In genomic region chr6:99101489-99101908, GRCm38 (mm10) we compare ENCODE assay signal across 8 mouse cellular contexts.
DNase-seq lines count a peak whose midpoint lies in the region; ATAC-seq and TF ChIP-seq lines count a peak whose summit lies in the region.

No protein-coding gene starts in this region.

- H3K9ac ChIP-seq in embryonic facial prominence, embryonic 14.5 days (ENCODE audit: low read depth, low read length): peak overlapping the region; percentile 15; the same call in 1 of the 2 replicates
- H3K9ac ChIP-seq in intestine, embryonic 16.5 days (ENCODE audit: low read depth, low read length): peak overlapping the region; percentile 30
- H3K9ac ChIP-seq in lung, embryonic 14.5 days: no peak overlapping the region

- ATAC-seq in embryonic facial prominence, embryonic 14.5 days (ENCODE audit: low read depth): peak; percentile 58
- peak; percentile 39 for ATAC-seq in intestine, embryonic 16.5 days
- ATAC-seq in lung, embryonic 14.5 days (ENCODE audit: insufficient read depth): peak; percentile 62

- 0 out of 2 replicates have a peak, but pooled peaks cover 6% of the 10 kb centered on the region for H3K27me3 ChIP-seq in embryonic facial prominence, embryonic 14.5 days (replicated peaks; ENCODE audit: control insufficient read depth, insufficient read depth, low read length)
- no peaks in the 10 kb centered on the region for H3K27me3 ChIP-seq in intestine, embryonic 16.5 days (replicated peaks; ENCODE audit: control insufficient read depth, insufficient read depth, low read length)
- no peaks in the 10 kb centered on the region for H3K27me3 ChIP-seq in lung, embryonic 14.5 days (ENCODE audit: insufficient read depth, low read length)

- 8% methylated on average over 6 of the region's 6 CpGs for WGBS in embryonic facial prominence, embryonic 14.5 days
- WGBS in intestine, embryonic 16.5 days: 12% methylated on average over 6 of the region's 6 CpGs
- WGBS in lung, embryonic 14.5 days: 6% methylated on average over 6 of the region's 6 CpGs

- H3K4me3 ChIP-seq in embryonic facial prominence, embryonic 14.5 days (ENCODE audit: low read depth, low read length): no peak overlapping the region
- 0 out of 2 replicates have a peak overlapping the region, but pooled peaks have one; percentile 4 for H3K4me3 ChIP-seq in intestine, embryonic 16.5 days (ENCODE audit: low read length)
- H3K4me3 ChIP-seq in lung, embryonic 14.5 days (ENCODE audit: low read depth, low read length): no peak overlapping the region

- no peak overlapping the region for H3K27ac ChIP-seq in embryonic facial prominence, embryonic 14.5 days (replicated peaks; ENCODE audit: low read depth, low read length)
- H3K27ac ChIP-seq in intestine, embryonic 16.5 days (ENCODE audit: low read length): peak overlapping the region; percentile 64
- peak overlapping the region; percentile 87 for H3K27ac ChIP-seq in lung, embryonic 14.5 days (ENCODE audit: low read depth)

- peaks cover 6% of the 10 kb centered on the region for H3K4me1 ChIP-seq in embryonic facial prominence, embryonic 14.5 days (ENCODE audit: control insufficient read depth, insufficient read depth, low read length)
- H3K4me1 ChIP-seq in intestine, embryonic 16.5 days (ENCODE audit: control insufficient read depth, insufficient read depth, low read length): peaks cover 44% of the 10 kb centered on the region
- peaks cover 31% of the 10 kb centered on the region for H3K4me1 ChIP-seq in lung, embryonic 14.5 days (ENCODE audit: insufficient read depth)

- peak; percentile 8 for DNase-seq in adrenal gland, postnatal 14 days
- no peak for DNase-seq in adrenal gland, adult (ENCODE audit: inconsistent age in 2 of 2, low spot score in 1 of 2)
- peak; percentile 43 for DNase-seq in embryonic facial prominence, embryonic 14.5 days (ENCODE audit: low spot score)
- DNase-seq in lung, embryonic 14.5 days: peak; percentile 62
- no peak for DNase-seq in spleen, adult 12 weeks (ENCODE audit: low spot score)
- DNase-seq in frontal cortex, postnatal 10 days (ENCODE audit: low spot score in 2 of 2): no peak
- DNase-seq in B cell, adult 2 months: no peak

- no peak for TF ChIP-seq CTCF in lung, embryonic 14.5 days (IDR thresholded peaks at IDR 0.05; ENCODE audit: low read depth)

- H3K36me3 ChIP-seq in embryonic facial prominence, embryonic 14.5 days (ENCODE audit: control insufficient read depth, insufficient read depth, low read length): no peaks in the 10 kb centered on the region
- no peaks in the 10 kb centered on the region for H3K36me3 ChIP-seq in intestine, embryonic 16.5 days (ENCODE audit: control insufficient read depth, insufficient read depth, low read length)
- no peaks in the 10 kb centered on the region for H3K36me3 ChIP-seq in lung, embryonic 14.5 days (ENCODE audit: insufficient read depth)

- H3K4me2 ChIP-seq in embryonic facial prominence, embryonic 14.5 days (ENCODE audit: low read depth, low read length): peak overlapping the region; percentile 31
- H3K4me2 ChIP-seq in intestine, embryonic 16.5 days (ENCODE audit: low read depth, low read length): peak overlapping the region; percentile 38
- H3K4me2 ChIP-seq in lung, embryonic 14.5 days: peak overlapping the region; percentile 51

- no peaks in the 10 kb centered on the region for H3K9me3 ChIP-seq in embryonic facial prominence, embryonic 14.5 days (ENCODE audit: control insufficient read depth, low read length)
- H3K9me3 ChIP-seq in intestine, embryonic 16.5 days (ENCODE audit: control insufficient read depth, low read length): no peaks in the 10 kb centered on the region
- H3K9me3 ChIP-seq in lung, embryonic 14.5 days (ENCODE audit: low read depth, low read length): no peaks in the 10 kb centered on the region

Comparison
In these comparisons a context has a peak if more than half of its experiments do, and no peak if none do; other contexts are left out.
1. DNase-seq: peak in adrenal gland, postnatal 14 days (single experiment), embryonic facial prominence, embryonic 14.5 days (single experiment) and lung, embryonic 14.5 days (single experiment); none in adrenal gland, adult (0 of 2), spleen, adult 12 weeks (single experiment), frontal cortex, postnatal 10 days (0 of 2) and B cell, adult 2 months (0 of 2).
2. Peak in every context shown above with its lines, with median percentiles within 50 percentile points of each other: ATAC-seq and H3K4me2 ChIP-seq.